Mouse (Mus musculus): Measurements from ENCODE around the gene Mybpc2. TPM values are rescaled to one million over a fixed set of nuclear protein-coding genes. Genes with fewer than 3 reads are reported as not detected.

Mybpc2 gene
- total and polyA plus RNA-seq, 3 experiments = 2.0 to 8.3 (median 5.0) TPM

DNA sequence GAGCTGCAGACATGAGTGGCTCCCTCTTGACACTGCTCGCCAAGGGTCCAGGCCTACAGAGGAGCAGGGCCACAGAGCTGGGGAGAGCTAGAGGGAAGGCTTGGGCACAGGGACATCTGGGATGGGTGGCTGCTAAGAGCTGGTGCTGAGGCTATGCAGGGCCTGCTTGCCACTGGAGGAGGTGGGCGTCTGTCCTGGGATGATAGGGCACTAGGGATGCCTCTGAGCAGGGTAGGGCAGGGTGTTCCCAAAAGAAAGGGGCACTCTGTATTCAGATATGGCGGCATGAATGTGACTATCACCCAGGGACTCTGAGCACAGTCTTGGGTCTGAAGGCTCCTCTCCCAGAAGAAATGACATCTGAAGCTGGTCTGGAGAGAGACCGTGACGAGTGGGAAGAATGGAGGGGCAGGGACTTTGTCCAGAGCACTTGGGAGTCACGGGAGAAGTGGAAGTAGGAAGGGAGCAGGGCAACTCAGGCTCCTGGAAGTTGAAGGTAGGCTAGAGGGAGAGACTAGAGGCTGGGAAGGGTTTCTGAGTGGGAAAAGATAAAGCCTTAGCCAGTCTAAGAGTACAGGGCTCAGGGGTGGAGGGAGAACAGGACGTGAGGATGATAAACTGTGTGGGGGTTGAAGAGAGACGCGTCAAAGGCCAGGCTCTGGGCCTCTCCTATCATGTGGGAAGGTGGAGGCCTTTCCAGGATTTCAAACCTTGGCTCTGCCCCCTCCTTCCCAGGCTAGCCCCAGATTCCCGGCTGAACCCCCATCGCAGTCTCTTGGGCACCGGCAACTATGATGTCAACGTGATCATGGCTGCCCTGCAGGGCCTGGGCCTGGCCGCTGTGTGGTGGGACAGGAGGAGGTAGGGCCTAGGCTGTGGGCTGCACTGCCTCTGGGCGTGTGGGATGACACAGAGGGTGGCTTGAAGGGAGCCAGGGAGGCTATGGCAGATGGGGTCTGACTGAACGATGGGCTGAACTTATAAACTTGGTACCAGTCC, 54.5 kb downstream of the Mybpc2 start:
- no peak for DNase-seq (ENCODE audit: extremely low read depth)
- no peak overlapping the region for H3K9ac ChIP-seq (ENCODE audit: insufficient read depth, low read depth)

DNA sequence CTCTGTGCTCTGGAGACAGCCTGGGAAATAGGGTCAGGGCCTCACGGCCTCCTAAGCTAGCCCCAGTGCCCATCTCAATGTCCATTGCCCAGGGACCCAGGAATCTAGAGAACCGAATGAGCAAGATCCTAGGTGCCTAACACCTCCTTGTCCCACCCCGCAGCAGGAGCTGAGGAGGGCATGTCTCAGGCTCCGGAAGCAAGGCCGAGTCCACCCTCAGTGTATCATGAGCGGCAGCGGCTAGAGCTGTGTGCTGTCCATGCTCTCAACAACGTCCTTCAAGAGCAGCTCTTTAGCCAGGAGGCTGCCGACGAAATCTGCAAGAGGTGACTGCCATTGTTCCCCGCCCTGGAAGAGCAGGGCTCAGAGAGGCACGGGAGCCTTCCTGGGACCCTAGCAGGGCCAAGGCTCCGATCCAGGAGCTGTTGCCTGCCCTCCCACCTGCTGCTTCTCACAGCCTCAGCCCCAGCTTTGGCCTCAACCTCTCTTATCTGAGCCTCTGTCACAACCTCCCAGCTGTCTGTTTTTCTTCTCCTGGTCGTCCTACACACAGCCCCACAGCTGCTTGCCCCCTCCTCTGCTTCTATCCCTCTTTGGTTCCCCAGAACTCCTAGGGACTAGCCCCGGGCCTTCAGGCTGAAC, 55.7 kb downstream of the Mybpc2 start:
- Histone ChIP-seq H3K4me2 (ENCODE audit: insufficient read depth, low read depth, poor library complexity, severe bottlenecking) (peak overlapping the region; percentile 69), H3K4me1 (ENCODE audit: control insufficient read depth in 1 of 2, insufficient read depth in 2 of 2) (peaks cover 8 to 30% of the 10 kb centered on the region in 2 experiments), H3K4me3 (replicated peaks in 1 of 3; ENCODE audit: low read depth in 2 of 3, low read length in 2 of 3, poor library complexity in 1 of 3) (peak overlapping the region; percentile 68 to 87 (median 85)), H3K9ac (ENCODE audit: insufficient read depth, low read depth) (peak overlapping the region; percentile 80), H3K36me3 (replicated peaks in 1 of 2; ENCODE audit: control insufficient read depth in 1 of 2, insufficient read depth in 1 of 2, low read length in 1 of 2) (peaks cover 4 to 27% of the 10 kb centered on the region in 2 experiments), H3K27me3 (replicated peaks) (peaks cover 26% of the 10 kb centered on the region), H3K79me2 (replicated peaks; ENCODE audit: control insufficient read depth, extremely low read depth, insufficient read depth, poor library complexity, severe bottlenecking) (no peaks in the 10 kb centered on the region), H3K9me3 (replicated peaks; ENCODE audit: low read length) (no peaks in the 10 kb centered on the region), H3K27ac (ENCODE audit: insufficient read depth, low read depth) (no peak overlapping the region)
- no peak for TF ChIP-seq MAFK (IDR thresholded peaks at IDR 0.05; ENCODE audit: insufficient replicate concordance, low read length)
- TF ChIP-seq KAT2A (IDR thresholded peaks at IDR 0.05; ENCODE audit: insufficient replicate concordance, low read length) = no peak
- no peak for TF ChIP-seq ZKSCAN1 (IDR thresholded peaks at IDR 0.05; ENCODE audit: borderline replicate concordance, low read depth, low read length)
- TF ChIP-seq CHD2 (IDR thresholded peaks at IDR 0.05; ENCODE audit: low read length) = no peak
- no peak for TF ChIP-seq IRF4 (IDR thresholded peaks at IDR 0.05; ENCODE audit: low read depth, low read length)
- DNase-seq (ENCODE audit: extremely low read depth) = no peak
- in situ Hi-C loops (cut with MboI; ENCODE audit: low pct_ligation_motif_present, low pct_unique_long_range_greater_than_20kb, low sequenced_read_pairs) = no loop called here
- dilution Hi-C loops (cut with MboI; ENCODE audit: extremely low pct_ligation_motif_present, extremely low pct_unique_long_range_greater_than_20kb, low sequenced_read_pairs) = no loop called here

More for the DNA sequence above, 54.5 kb downstream of the Mybpc2 start:
- Histone ChIP-seq H3K4me2 (ENCODE audit: insufficient read depth, low read depth, poor library complexity, severe bottlenecking) (no peak overlapping the region), H3K36me3 (replicated peaks in 1 of 2; ENCODE audit: control insufficient read depth in 1 of 2, insufficient read depth in 1 of 2, low read length in 1 of 2) (peaks cover 4 to 27% of the 10 kb centered on the region in 2 experiments), H3K27me3 (replicated peaks) (peaks cover 21% of the 10 kb centered on the region), H3K9me3 (replicated peaks; ENCODE audit: low read length) (no peaks in the 10 kb centered on the region), H3K4me3 (replicated peaks in 1 of 3; ENCODE audit: low read depth in 2 of 3, low read length in 2 of 3, poor library complexity in 1 of 3) (no peak overlapping the region), H3K27ac (ENCODE audit: insufficient read depth, low read depth) (no peak overlapping the region), H3K79me2 (replicated peaks; ENCODE audit: control insufficient read depth, extremely low read depth, insufficient read depth, poor library complexity, severe bottlenecking) (no peaks in the 10 kb centered on the region), H3K4me1 (ENCODE audit: control insufficient read depth in 1 of 2, insufficient read depth in 2 of 2) (peaks cover 11 to 36% of the 10 kb centered on the region in 2 experiments)
- in situ Hi-C loops (cut with MboI; ENCODE audit: low pct_ligation_motif_present, low pct_unique_long_range_greater_than_20kb, low sequenced_read_pairs) (loop anchor here (5.0 kb wide), 1 partner anchor 68 kb away; no protein-coding TSS in a partner anchor), dilution Hi-C loops (cut with MboI; ENCODE audit: extremely low pct_ligation_motif_present, extremely low pct_unique_long_range_greater_than_20kb, low sequenced_read_pairs) (no loop called here)
- no peak for TF ChIP-seq TCF12 (IDR thresholded peaks at IDR 0.05; ENCODE audit: low read depth, low read length)

DNA sequence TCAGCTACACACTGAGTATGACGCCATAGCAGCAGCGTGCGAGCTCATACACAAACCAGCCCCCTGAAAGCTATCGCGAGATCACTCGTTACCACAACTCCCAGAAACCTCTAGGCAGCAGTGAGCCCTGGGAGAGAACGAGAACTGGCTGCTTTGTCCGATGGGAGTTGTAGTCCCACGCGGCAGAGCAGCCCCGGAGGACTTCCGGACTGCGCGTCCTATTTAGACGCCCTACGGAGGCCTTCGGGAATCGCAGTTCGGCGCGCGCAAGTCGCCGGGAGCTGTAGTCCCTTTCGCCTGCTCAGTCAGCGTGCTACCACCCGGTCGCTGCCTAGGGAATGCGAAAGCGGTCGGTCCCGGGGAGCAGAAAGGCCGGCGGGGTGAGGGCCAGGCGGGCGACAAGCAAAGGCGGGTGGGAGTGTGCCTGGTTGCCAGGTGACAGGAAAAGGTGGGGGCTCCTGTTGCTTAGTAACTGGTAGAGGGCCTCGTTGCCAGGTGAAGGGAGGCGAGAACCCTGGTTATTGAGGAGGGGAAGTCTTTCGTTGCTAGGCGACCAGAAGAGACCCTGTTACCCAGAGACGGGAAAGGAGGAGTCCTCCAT, 56.5 kb downstream of the Mybpc2 start, which contains the start of gene Josd2:
Gene Josd2, plus strand, starts transcription at position 170 of the 601 bp plus-strand sequence.
- peaks cover 4 to 27% of the 10 kb centered on the region in 2 experiments for H3K36me3 ChIP-seq (replicated peaks in 1 of 2; ENCODE audit: control insufficient read depth in 1 of 2, insufficient read depth in 1 of 2, low read length in 1 of 2)
- in situ Hi-C loops (cut with MboI; ENCODE audit: low pct_ligation_motif_present, low pct_unique_long_range_greater_than_20kb, low sequenced_read_pairs) (no loop called here), dilution Hi-C loops (cut with MboI; ENCODE audit: extremely low pct_ligation_motif_present, extremely low pct_unique_long_range_greater_than_20kb, low sequenced_read_pairs) (no loop called here)
- H3K27ac ChIP-seq (ENCODE audit: insufficient read depth, low read depth) = no peak within 1 kb of the TSS
- peak within 1 kb of the TSS; percentile 69 for H3K4me2 ChIP-seq (ENCODE audit: insufficient read depth, low read depth, poor library complexity, severe bottlenecking)
- peak within 1 kb of the TSS; percentile 80 for H3K9ac ChIP-seq (ENCODE audit: insufficient read depth, low read depth)
- peaks cover 32% of the 10 kb centered on the region for H3K27me3 ChIP-seq (replicated peaks)
- DNase-seq (ENCODE audit: extremely low read depth) = peak; percentile 99
- no peaks in the 10 kb centered on the region for H3K9me3 ChIP-seq (replicated peaks; ENCODE audit: low read length)
- no peaks in the 10 kb centered on the region for H3K79me2 ChIP-seq (replicated peaks; ENCODE audit: control insufficient read depth, extremely low read depth, insufficient read depth, poor library complexity, severe bottlenecking)
- H3K4me3 ChIP-seq (replicated peaks in 1 of 3; ENCODE audit: low read depth in 2 of 3, low read length in 2 of 3, poor library complexity in 1 of 3) = peak within 1 kb of the TSS; percentile 68 to 87 (median 85)
- peaks cover 8 to 25% of the 10 kb centered on the region in 2 experiments for H3K4me1 ChIP-seq (ENCODE audit: control insufficient read depth in 1 of 2, insufficient read depth in 2 of 2)
- TF ChIP-seq NELFE (IDR thresholded peaks at IDR 0.05; ENCODE audit: low read depth, low read length) (peak; percentile 91), CTCF (conservative IDR thresholded peaks at IDR 0.05 in 1 of 2, IDR thresholded peaks at IDR 0.05 in 1 of 2; ENCODE audit: low read depth in 2 of 2, low read length in 2 of 2) (no peak), JUN (IDR thresholded peaks at IDR 0.05; ENCODE audit: insufficient read depth, low read depth, low read length) (no peak), MAFK (IDR thresholded peaks at IDR 0.05; ENCODE audit: insufficient replicate concordance, low read length) (no peak), ETS1 (conservative IDR thresholded peaks at IDR 0.05; ENCODE audit: low read depth, low read length) (no peak), SMC3 (IDR thresholded peaks at IDR 0.05; ENCODE audit: low read depth, low read length) (no peak), BHLHE40 (IDR thresholded peaks at IDR 0.05; ENCODE audit: low read depth, low read length) (0 out of 2 replicates have a peak, but pooled peaks have one; percentile 28), HCFC1 (IDR thresholded peaks at IDR 0.05; ENCODE audit: low read depth, low read length) (peak; percentile 98), MXI1 (IDR thresholded peaks at IDR 0.05; ENCODE audit: low read depth, low read length) (peak; percentile 86), POLR2AphosphoS2 (IDR thresholded peaks at IDR 0.05; ENCODE audit: low read depth, low read length) (peak; percentile 80; the same call in 1 of the 2 replicates), UBTF (IDR thresholded peaks at IDR 0.05; ENCODE audit: low read depth, low read length) (no peak), IRF4 (IDR thresholded peaks at IDR 0.05; ENCODE audit: low read depth, low read length) (peak; percentile 41; the same call in 1 of the 2 replicates), CHD1 (IDR thresholded peaks at IDR 0.05; ENCODE audit: low read depth, low read length) (no peak), EP300 (IDR thresholded peaks at IDR 0.05; ENCODE audit: low read length) (no peak), GABPA (IDR thresholded peaks at IDR 0.05; ENCODE audit: insufficient replicate concordance, low read depth, low read length) (peak; percentile 99), ZKSCAN1 (IDR thresholded peaks at IDR 0.05; ENCODE audit: borderline replicate concordance, low read depth, low read length) (no peak), NRF1 (IDR thresholded peaks at IDR 0.05; ENCODE audit: low read depth, low read length) (peak; percentile 65)
